Mouse (Mus musculus) inflammation-experienced regulatory T-cells, adult 6 months (primary cell): ENCODE measurements around the gene Lyg1. TPM values are rescaled to one million over a fixed set of nuclear protein-coding genes. Genes with fewer than 3 reads are reported as not detected.
"Not testable (repeated sequence)": the region's sequence is repeated elsewhere in the genome, so short reads cannot be mapped to it uniquely, and the experiment has no call there.

Source experiments
- ATAC-seq: one replicate; pipeline ENCODE4 v1.8.0; 2017
- polyA plus RNA-seq, 3 experiments: library from polyadenylated mRNA; unstranded; fragments of 100-300 nt; shearing (Covaris generic); gene quantifications; one replicate each; pipeline ENCODE4 v1.2.1; 2017

The Lyg1 gene
- polyA plus RNA-seq, result not detected

- ATAC-seq, result no peak
These were observed at the start of gene Lyg1 for GRCm38 (mm10) chr1:37957659-37958058. Gene Lyg1 (minus strand): TSS chr1:37957759.

DNA sequence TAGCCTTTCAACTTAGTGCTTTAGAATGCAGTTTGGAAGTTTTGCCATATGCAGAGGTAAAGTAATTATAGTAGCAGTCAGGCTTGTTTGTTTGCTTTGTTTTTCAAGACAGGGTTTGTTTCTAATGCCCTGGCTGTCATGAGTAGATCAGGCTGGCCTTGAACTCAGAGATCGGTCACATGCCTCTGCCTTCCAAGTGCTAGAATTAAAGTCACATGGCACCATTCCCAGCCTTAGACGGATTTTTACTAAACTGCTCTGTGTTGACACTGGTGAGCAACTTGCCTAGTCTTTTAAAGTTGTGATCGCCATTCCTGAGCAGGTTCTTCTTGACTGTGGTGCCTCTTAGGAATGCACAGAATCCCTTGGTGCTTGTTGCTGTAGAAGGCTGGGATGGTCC lies 49.2 kb upstream of the Lyg1 start:
- no peak for ATAC-seq

DNA sequence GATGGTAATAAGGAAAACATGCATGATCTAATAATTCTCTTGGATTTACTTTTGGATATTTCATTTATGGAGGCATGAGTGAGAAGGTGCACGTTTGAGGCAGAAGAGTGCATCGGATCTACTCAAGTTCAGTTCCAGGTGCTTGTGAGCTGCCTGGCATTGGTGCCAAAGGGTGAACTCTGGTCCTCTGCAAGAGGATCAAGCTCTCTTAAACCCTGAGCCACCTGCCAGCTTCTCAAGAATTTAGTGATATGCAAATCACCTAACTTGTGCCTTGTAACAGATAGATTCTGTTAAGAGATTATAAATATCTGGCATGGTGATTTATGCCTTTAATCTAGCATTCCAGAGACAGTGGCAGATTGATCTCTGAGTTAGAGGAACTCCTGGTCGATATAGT lies 45.5 kb upstream of the Lyg1 start:
- no peak for ATAC-seq

DNA sequence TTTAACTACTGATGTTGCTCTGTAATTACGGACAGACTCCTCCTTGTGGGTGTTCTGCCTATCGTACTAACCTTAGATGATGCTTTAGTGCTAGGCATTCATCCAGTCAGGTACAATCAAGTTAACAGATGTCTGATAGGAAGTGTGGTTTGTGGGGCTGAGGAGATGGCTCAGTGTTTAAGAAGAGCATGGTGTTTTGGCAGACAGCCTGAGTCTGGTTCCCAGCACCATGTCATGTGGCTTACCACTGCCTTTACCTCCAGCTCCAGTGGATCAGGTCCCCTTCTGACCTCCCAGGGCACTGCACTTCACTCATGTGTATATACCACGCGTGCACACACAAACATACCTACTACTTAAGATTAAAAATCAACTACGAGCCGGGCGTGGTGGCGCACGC lies 44.4 kb upstream of the Lyg1 start:
- ATAC-seq, result no peak

DNA sequence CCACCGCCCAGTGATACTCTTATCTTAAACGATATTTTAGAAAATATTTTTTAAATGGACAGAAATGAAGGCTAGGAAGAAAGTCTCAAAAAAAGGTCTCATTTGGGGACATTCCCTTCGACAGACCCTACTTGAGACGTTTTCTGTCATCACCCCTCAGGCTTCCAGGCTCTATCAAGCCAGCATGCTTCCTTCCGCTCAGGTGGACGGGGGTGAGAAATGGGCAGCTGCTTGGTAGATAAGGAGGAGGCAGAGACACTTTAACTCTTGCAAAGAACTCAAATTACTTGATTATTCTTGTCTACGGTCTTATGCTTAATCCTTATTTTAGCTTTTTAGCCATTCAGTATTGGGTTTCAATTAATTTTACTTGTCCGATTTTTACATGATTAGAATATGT lies 43.3 kb upstream of the Lyg1 start:
- no peak for ATAC-seq

DNA sequence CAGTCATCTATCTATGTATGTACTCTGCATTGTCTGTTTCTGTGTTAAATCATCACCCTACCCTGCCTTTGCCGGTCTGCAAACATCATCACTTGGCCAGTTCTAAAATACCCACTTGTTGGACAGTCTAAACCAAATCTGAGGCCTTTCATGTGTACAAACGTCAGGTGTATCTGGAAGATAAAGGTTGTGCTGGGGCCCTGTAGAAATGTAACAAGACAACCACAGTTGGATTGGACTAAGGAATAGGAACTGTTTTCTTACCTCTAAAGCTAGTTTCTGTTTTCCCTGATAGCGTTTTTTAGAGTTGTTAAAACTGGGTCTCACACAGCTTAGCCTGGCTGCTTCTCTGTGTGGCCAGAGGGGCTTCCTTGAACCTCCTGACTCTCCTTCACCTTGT lies 42.0 kb upstream of the Lyg1 start:
- no peak for ATAC-seq

DNA sequence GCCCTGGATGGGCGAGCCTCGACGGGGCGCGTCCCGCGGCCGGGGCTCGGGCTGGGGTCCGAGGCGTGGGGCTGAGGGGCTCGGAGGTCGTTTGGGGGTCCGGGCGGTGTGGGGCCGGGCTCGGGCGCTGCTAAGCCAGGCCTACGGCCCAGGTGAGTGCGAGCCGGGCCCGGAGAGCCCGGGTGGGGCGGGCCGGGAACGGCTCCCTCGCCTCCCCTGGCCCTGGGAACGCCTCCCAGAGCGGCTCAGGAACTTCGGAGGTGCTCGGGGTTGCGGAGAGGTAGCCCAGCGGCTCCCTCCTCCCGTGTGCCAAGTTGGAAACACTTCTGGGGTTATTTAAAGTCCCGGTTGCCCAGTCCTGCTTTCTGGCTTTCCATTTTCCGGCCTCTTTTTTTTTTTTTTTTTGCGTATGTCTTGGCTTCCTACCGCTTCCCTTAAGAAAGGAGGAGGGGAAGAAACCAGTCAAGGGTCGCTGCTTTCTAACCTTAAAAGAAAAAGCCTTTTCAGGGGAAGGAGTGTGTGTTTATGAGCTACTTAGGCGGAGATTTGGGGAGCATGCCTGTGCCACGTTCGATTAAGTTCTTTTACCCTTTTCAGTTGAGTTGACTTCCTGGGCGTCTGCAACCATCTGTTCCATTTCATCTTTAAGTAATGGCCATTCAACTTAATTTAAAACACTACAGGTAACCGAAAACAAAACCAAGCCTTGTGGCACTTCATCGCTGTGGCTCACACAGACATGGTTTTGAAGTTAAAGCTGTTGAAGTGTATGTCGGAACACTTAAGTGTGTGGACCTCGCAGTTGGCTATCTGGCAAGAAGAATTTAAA lies 41.0 kb upstream of the Lyg1 start:
- no peak for ATAC-seq

GRCm38 (mm10) chr1:37997867-37998266 lies 40.3 kb upstream of the Lyg1 start, which contains the start of the genes Txndc9 and Eif5b:
Gene Txndc9 (minus strand): TSS chr1:37997893.
Gene Eif5b (plus strand): TSS chr1:37998010.
- ATAC-seq, result peak; percentile 46

- peak; percentile 96 for ATAC-seq
These were observed 39.4 kb upstream of the Lyg1 start for GRCm38 (mm10) chr1:37996877-37997484.

DNA sequence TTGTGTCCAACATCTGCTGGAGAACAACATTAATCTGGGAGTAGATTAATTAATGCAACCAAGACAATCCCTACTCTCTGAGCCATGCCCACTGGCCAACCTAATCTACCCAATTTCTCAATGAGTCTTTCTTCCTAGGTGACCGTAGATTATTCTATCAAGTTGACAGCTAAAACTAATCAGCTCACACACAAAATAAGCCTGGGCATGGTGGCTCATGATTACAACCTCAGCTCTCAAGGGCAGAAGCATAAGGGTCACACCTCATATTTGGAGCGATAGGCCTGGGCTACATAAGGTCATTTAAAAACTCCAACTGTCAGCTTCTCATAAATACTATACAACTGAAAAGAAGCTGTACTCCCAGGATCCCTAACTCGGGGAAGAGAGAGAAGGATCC lies 38.7 kb upstream of the Lyg1 start:
- no peak for ATAC-seq

- no peak for ATAC-seq
These were observed 30.3 kb upstream of the Lyg1 start for GRCm38 (mm10) chr1:37987856-37988255.

DNA sequence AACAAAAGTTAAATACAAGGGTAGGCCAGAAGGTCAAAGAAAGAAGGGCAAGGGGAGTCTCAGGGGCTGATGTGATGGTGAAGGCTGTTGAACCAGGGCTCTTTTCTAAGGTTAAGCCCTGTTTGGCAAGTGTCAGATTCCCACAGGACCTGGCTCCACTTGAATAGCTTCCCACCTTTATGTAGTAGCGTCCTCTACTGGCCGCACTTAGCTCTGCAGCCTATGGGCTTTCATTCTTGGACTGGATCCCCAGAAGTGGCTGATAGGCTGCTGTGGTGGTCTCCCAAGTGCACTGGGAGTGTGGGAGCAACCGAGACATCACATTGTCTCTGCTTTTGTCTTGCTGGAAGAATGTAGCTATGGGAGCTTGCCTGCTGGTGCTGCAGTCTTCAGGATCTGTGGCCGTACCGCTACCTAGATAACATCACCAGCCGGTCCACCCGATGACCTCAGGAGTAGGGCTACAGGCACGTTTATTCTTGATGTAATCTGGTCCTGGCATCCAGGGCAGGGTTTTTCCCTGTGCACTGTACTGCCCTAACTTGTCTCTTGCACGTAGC lies 28.3 kb upstream of the Lyg1 start:
- ATAC-seq, result no peak

DNA sequence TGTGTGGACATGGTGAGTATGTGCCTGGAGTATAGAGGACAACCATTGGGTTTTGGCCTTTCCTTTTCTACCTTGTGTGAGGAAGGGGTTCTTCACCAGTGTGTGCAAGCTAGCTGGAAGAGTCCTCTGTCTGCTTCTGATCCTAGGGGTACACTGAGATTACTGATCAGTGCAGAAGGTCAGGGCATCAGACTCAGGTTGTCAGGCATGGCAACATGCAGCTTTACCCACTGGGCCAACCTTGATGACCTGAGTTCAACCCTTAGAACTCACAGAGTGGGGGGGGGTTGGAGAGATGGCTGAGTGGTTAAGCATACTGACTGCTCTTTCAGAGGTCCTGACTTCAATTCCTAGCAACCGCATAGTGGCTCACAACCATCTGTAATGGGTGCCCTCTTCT lies 26.8 kb upstream of the Lyg1 start:
- ATAC-seq, result no peak

GRCm38 (mm10) chr1:37977303-37977702 lies 19.7 kb upstream of the Lyg1 start:
- no peak for ATAC-seq

- not testable (repeated sequence) for ATAC-seq
These were observed 19.1 kb upstream of the Lyg1 start for GRCm38 (mm10) chr1:37976666-37977065.

GRCm38 (mm10) chr1:37971520-37971919 lies 14.0 kb upstream of the Lyg1 start:
- ATAC-seq, result no peak

GRCm38 (mm10) chr1:37968746-37969145 lies 11.2 kb upstream of the Lyg1 start:
- no peak for ATAC-seq

DNA sequence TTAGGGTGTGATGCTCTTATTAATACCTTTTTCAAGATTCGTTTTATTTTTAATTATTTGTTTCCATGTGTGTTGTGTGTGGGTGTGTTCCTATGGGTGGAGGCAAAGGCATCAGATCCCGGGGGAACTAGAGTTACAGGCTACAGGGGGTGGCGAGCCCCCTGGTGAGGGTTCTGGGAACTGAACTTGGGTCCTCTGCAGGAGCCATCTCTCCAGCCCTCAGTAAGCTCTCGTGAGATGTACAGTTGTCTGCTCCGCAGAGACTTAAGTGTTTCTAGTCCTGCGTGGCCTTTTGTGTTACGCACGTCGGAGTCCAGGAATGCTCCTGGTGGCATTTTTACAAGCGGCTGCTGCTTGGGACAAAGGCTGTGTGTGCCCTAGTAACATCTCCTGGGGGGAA lies 8.0 kb upstream of the Lyg1 start:
- no peak for ATAC-seq

GRCm38 (mm10) chr1:37959486-37959885 lies 1.9 kb upstream of the Lyg1 start:
- ATAC-seq, result no peak

GRCm38 (mm10) chr1:37958516-37958915 lies 957 bp upstream of the Lyg1 start:
- ATAC-seq, result no peak

DNA sequence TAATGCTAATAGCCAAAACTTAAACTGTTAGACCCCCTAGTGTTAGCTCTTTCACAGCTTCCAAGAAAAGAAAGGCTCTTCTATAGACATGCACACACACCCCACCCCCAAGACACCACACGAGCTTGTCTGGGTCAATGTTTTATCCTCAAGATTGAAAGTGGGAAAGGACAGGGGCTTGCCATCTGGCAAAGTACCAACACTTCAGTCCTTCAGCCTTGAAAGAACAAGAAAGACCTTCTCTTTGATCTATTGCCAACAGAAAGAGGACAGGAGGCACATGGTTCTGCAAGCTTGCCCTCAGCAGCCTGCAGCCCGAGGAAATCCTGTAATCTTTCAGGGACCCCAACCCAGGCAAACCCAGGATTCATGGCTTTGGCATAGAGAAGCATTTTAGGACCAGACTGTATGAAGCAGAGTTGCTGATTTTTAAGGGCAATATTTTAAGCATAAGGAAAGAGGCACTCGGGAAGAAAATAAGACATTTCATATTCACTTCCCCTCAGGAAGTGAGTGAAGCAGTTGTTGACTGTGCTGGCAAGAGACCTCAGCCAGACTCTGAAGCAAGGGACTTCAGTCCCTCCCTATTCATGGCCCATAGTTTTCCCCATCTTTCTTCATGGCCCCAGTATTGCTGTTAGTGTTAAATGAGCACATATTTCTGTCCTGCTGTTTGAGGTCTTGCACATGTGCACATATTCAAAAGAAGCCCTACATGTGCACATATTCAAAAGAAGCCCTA lies 698 bp downstream of the Lyg1 start:
- ATAC-seq, result no peak

GRCm38 (mm10) chr1:37955251-37955650 lies 2.3 kb downstream of the Lyg1 start:
- no peak for ATAC-seq

DNA sequence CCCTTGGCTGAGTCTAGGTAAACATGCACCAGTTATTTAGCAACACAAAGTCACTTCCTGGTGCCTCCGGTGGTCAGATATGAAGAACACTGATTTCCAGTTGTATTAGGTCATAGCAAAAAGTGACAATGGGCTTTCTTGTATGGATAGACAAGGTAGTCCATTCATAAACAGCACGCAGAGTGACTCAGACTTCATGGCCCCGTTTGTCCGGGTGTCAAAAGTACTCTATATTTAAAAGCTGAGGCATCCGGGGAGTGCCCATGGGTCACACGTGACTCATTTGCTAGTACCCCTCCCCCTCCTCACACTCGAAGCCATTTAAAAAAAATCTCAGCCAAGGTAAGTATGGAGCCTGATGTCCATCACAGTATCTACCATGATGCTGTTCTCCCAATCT lies 2.8 kb downstream of the Lyg1 start:
- no peak for ATAC-seq
